Mouse (Mus musculus): ENCODE measurements at regions not wholly inside any gene's neighbourhood (a gene's known extent, or its start where the extent isn't known, plus 50 kb on each side); places are given as distances from the start of the nearest gene placed in this dataset.

GRCm38 (mm10) chr3:37908456-37908855 lies 184.2 kb upstream of the Gm5148 start:
- Histone ChIP-seq H3K9me3 (replicated peaks; ENCODE audit: control insufficient read depth, low read length) (no peaks in the 10 kb centered on the region), H3K27me3 (ENCODE audit: control insufficient read depth, insufficient read depth, low read length) (no peaks in the 10 kb centered on the region), H3K4me2 (ENCODE audit: low read depth, low read length) (no peak overlapping the region), H3K4me1 (ENCODE audit: control insufficient read depth, insufficient read depth, low read length) (peaks cover 5% of the 10 kb centered on the region), H3K4me3 (ENCODE audit: low read depth, low read length) (no peak overlapping the region), H3K36me3 (replicated peaks; ENCODE audit: control insufficient read depth, insufficient read depth, low read depth, low read length) (no peaks in the 10 kb centered on the region), H3K9ac (replicated peaks; ENCODE audit: low read length) (no peak overlapping the region), H3K27ac (replicated peaks; ENCODE audit: low read depth, low read length) (no peak overlapping the region)
- WGBS, result 37% methylated on average over 6 of the region's 6 CpGs
- ATAC-seq (replicated peaks; ENCODE audit: insufficient number of reproducible peaks, low FRiP score, low TSS enrichment, low read depth) (no peak), DNase-seq (ENCODE audit: low spot score) (no peak)

- H3K9ac ChIP-seq (replicated peaks; ENCODE audit: low read length), result no peak overlapping the region
- H3K27ac ChIP-seq (replicated peaks; ENCODE audit: low read depth, low read length), result no peak overlapping the region
These were observed 183.3 kb upstream of the Gm5148 start for GRCm38 (mm10) chr3:37907432-37908088.

GRCm38 (mm10) chr3:37906806-37907251 lies 182.5 kb upstream of the Gm5148 start:
- peak overlapping the region; percentile 56; the same call in 1 of the 2 replicates for H3K27ac ChIP-seq (replicated peaks; ENCODE audit: low read depth, low read length)
- ATAC-seq (replicated peaks; ENCODE audit: insufficient number of reproducible peaks, low FRiP score, low TSS enrichment, low read depth) (peak; percentile 86), DNase-seq (ENCODE audit: low spot score) (peak; percentile 37)
- no peaks in the 10 kb centered on the region for H3K27me3 ChIP-seq (ENCODE audit: control insufficient read depth, insufficient read depth, low read length)
- no peak overlapping the region for H3K4me3 ChIP-seq (ENCODE audit: low read depth, low read length)
- H3K9ac ChIP-seq (replicated peaks; ENCODE audit: low read length), result no peak overlapping the region
- 0 out of 2 replicates have a peak overlapping the region, but pooled peaks have one; percentile 0 for H3K4me2 ChIP-seq (ENCODE audit: low read depth, low read length)
- H3K9me3 ChIP-seq (replicated peaks; ENCODE audit: control insufficient read depth, low read length), result no peaks in the 10 kb centered on the region
- no peaks in the 10 kb centered on the region for H3K36me3 ChIP-seq (replicated peaks; ENCODE audit: control insufficient read depth, insufficient read depth, low read depth, low read length)
- WGBS, result 19% methylated on average over 5 of the region's 5 CpGs
- peaks cover 5% of the 10 kb centered on the region for H3K4me1 ChIP-seq (ENCODE audit: control insufficient read depth, insufficient read depth, low read length)

More at GRCm38 (mm10) chr3:37907432-37908088, 183.3 kb upstream of the Gm5148 start:
- Histone ChIP-seq H3K27me3 (ENCODE audit: control insufficient read depth, insufficient read depth, low read length) (no peaks in the 10 kb centered on the region), H3K4me1 (ENCODE audit: control insufficient read depth, insufficient read depth, low read length) (peaks cover 5% of the 10 kb centered on the region), H3K4me3 (ENCODE audit: low read depth, low read length) (no peak overlapping the region), H3K4me2 (ENCODE audit: low read depth, low read length) (no peak overlapping the region), H3K9me3 (replicated peaks; ENCODE audit: control insufficient read depth, low read length) (no peaks in the 10 kb centered on the region), H3K36me3 (replicated peaks; ENCODE audit: control insufficient read depth, insufficient read depth, low read depth, low read length) (no peaks in the 10 kb centered on the region)
- WGBS, result 27% methylated on average over 14 of the region's 14 CpGs
- peak; percentile 16 for DNase-seq (ENCODE audit: low spot score)
- ATAC-seq (replicated peaks; ENCODE audit: insufficient number of reproducible peaks, low FRiP score, low TSS enrichment, low read depth), result no peak; the same call in 1 of the 2 replicates

- WGBS, result 68% methylated on average over 3 of the region's 3 CpGs
- Histone ChIP-seq H3K27me3 (ENCODE audit: control insufficient read depth, insufficient read depth, low read length) (no peaks in the 10 kb centered on the region), H3K4me3 (ENCODE audit: low read depth, low read length) (no peak overlapping the region), H3K9ac (replicated peaks; ENCODE audit: low read length) (no peak overlapping the region), H3K4me1 (ENCODE audit: control insufficient read depth, insufficient read depth, low read length) (peaks cover 5% of the 10 kb centered on the region), H3K4me2 (ENCODE audit: low read depth, low read length) (no peak overlapping the region), H3K27ac (replicated peaks; ENCODE audit: low read depth, low read length) (no peak overlapping the region), H3K9me3 (replicated peaks; ENCODE audit: control insufficient read depth, low read length) (no peaks in the 10 kb centered on the region), H3K36me3 (replicated peaks; ENCODE audit: control insufficient read depth, insufficient read depth, low read depth, low read length) (no peaks in the 10 kb centered on the region)
- no peak for ATAC-seq (replicated peaks; ENCODE audit: insufficient number of reproducible peaks, low FRiP score, low TSS enrichment, low read depth)
- no peak for DNase-seq (ENCODE audit: low spot score)
These were observed 179.9 kb upstream of the Gm5148 start for GRCm38 (mm10) chr3:37904188-37904587.

- H3K9ac ChIP-seq (replicated peaks; ENCODE audit: low read length), result no peak overlapping the region
- WGBS, result 74% methylated on average over 3 of the region's 3 CpGs
- no peak for DNase-seq (ENCODE audit: low spot score)
- no peak overlapping the region for H3K4me3 ChIP-seq (ENCODE audit: low read depth, low read length)
- ATAC-seq (replicated peaks; ENCODE audit: insufficient number of reproducible peaks, low FRiP score, low TSS enrichment, low read depth), result no peak
- peaks cover 5% of the 10 kb centered on the region for H3K4me1 ChIP-seq (ENCODE audit: control insufficient read depth, insufficient read depth, low read length)
- no peak overlapping the region for H3K27ac ChIP-seq (replicated peaks; ENCODE audit: low read depth, low read length)
- no peaks in the 10 kb centered on the region for H3K36me3 ChIP-seq (replicated peaks; ENCODE audit: control insufficient read depth, insufficient read depth, low read depth, low read length)
- no peak overlapping the region for H3K4me2 ChIP-seq (ENCODE audit: low read depth, low read length)
- H3K9me3 ChIP-seq (replicated peaks; ENCODE audit: control insufficient read depth, low read length), result no peaks in the 10 kb centered on the region
- no peaks in the 10 kb centered on the region for H3K27me3 ChIP-seq (ENCODE audit: control insufficient read depth, insufficient read depth, low read length)
These were observed 179.2 kb upstream of the Gm5148 start for GRCm38 (mm10) chr3:37903482-37903881.

- Histone ChIP-seq H3K4me1 (ENCODE audit: control insufficient read depth, insufficient read depth, low read length) (peaks cover 5% of the 10 kb centered on the region), H3K27me3 (ENCODE audit: control insufficient read depth, insufficient read depth, low read length) (no peaks in the 10 kb centered on the region), H3K27ac (replicated peaks; ENCODE audit: low read depth, low read length) (no peak overlapping the region), H3K36me3 (replicated peaks; ENCODE audit: control insufficient read depth, insufficient read depth, low read depth, low read length) (no peaks in the 10 kb centered on the region), H3K4me3 (ENCODE audit: low read depth, low read length) (no peak overlapping the region), H3K9ac (replicated peaks; ENCODE audit: low read length) (no peak overlapping the region), H3K9me3 (replicated peaks; ENCODE audit: control insufficient read depth, low read length) (no peaks in the 10 kb centered on the region), H3K4me2 (ENCODE audit: low read depth, low read length) (no peak overlapping the region)
- WGBS, result 96% methylated on average over 4 of the region's 4 CpGs
- DNase-seq (ENCODE audit: low spot score) (no peak), ATAC-seq (replicated peaks; ENCODE audit: insufficient number of reproducible peaks, low FRiP score, low TSS enrichment, low read depth) (no peak)
These were observed 178.7 kb upstream of the Gm5148 start for GRCm38 (mm10) chr3:37903021-37903420.

- H3K9ac ChIP-seq (replicated peaks; ENCODE audit: low read length), result no peak overlapping the region
- DNase-seq (ENCODE audit: low spot score) (peak; percentile 23), ATAC-seq (replicated peaks; ENCODE audit: insufficient number of reproducible peaks, low FRiP score, low TSS enrichment, low read depth) (0 out of 2 replicates have a peak, but pooled peaks have one; percentile 9)
- WGBS, result 27% methylated on average over 3 of the region's 3 CpGs
- peak overlapping the region; percentile 73 for H3K27ac ChIP-seq (replicated peaks; ENCODE audit: low read depth, low read length)
- H3K4me3 ChIP-seq (ENCODE audit: low read depth, low read length), result no peak overlapping the region
- H3K27me3 ChIP-seq (ENCODE audit: control insufficient read depth, insufficient read depth, low read length), result no peaks in the 10 kb centered on the region
- H3K36me3 ChIP-seq (replicated peaks; ENCODE audit: control insufficient read depth, insufficient read depth, low read depth, low read length), result no peaks in the 10 kb centered on the region
- H3K9me3 ChIP-seq (replicated peaks; ENCODE audit: control insufficient read depth, low read length), result no peaks in the 10 kb centered on the region
- no peaks in the 10 kb centered on the region; the same call in 1 of the 2 replicates for H3K4me1 ChIP-seq (ENCODE audit: control insufficient read depth, insufficient read depth, low read length)
- H3K4me2 ChIP-seq (ENCODE audit: low read depth, low read length), result no peak overlapping the region
These were observed 173.1 kb upstream of the Gm5148 start for GRCm38 (mm10) chr3:37897392-37897791.

GRCm38 (mm10) chr3:37896821-37897311 lies 172.6 kb upstream of the Gm5148 start:
- no peaks in the 10 kb centered on the region for H3K27me3 ChIP-seq (ENCODE audit: control insufficient read depth, insufficient read depth, low read length)
- H3K36me3 ChIP-seq (replicated peaks; ENCODE audit: control insufficient read depth, insufficient read depth, low read depth, low read length), result no peaks in the 10 kb centered on the region
- peak; percentile 87 for ATAC-seq (replicated peaks; ENCODE audit: insufficient number of reproducible peaks, low FRiP score, low TSS enrichment, low read depth)
- 0 out of 2 replicates have a peak overlapping the region, but pooled peaks have one; percentile 3 for H3K4me3 ChIP-seq (ENCODE audit: low read depth, low read length)
- H3K27ac ChIP-seq (replicated peaks; ENCODE audit: low read depth, low read length), result peak overlapping the region; percentile 73
- H3K9me3 ChIP-seq (replicated peaks; ENCODE audit: control insufficient read depth, low read length), result no peaks in the 10 kb centered on the region
- peak overlapping the region; percentile 13; the same call in 1 of the 2 replicates for H3K9ac ChIP-seq (replicated peaks; ENCODE audit: low read length)
- no peaks in the 10 kb centered on the region; the same call in 1 of the 2 replicates for H3K4me1 ChIP-seq (ENCODE audit: control insufficient read depth, insufficient read depth, low read length)
- H3K4me2 ChIP-seq (ENCODE audit: low read depth, low read length), result peak overlapping the region; percentile 48
- WGBS, result 0% methylated on average over 17 of the region's 17 CpGs
- DNase-seq (ENCODE audit: low spot score), result peak; percentile 85
